Mouse (Mus musculus) heart, adult 2 months (tissue): Measurements from ENCODE around the gene Gm44965.

ENCODE experiments used
- CTCF ChIP-seq: fragments of 200-600 bp; IDR thresholded peaks from 2 replicates; pipeline ENCODE4 v1.8.1; 2022; ENCODE audit warnings: antibody characterized with exemption, mild to moderate bottlenecking, moderate library complexity
- POLR2A ChIP-seq: fragments of 200-500 bp; IDR thresholded peaks from 2 replicates; pipeline ENCODE4 v1.6.1; 2011; ENCODE audit warnings: mild to moderate bottlenecking, low read depth, low read length, control low read depth; ENCODE audit not compliant: insufficient read depth

DNA sequence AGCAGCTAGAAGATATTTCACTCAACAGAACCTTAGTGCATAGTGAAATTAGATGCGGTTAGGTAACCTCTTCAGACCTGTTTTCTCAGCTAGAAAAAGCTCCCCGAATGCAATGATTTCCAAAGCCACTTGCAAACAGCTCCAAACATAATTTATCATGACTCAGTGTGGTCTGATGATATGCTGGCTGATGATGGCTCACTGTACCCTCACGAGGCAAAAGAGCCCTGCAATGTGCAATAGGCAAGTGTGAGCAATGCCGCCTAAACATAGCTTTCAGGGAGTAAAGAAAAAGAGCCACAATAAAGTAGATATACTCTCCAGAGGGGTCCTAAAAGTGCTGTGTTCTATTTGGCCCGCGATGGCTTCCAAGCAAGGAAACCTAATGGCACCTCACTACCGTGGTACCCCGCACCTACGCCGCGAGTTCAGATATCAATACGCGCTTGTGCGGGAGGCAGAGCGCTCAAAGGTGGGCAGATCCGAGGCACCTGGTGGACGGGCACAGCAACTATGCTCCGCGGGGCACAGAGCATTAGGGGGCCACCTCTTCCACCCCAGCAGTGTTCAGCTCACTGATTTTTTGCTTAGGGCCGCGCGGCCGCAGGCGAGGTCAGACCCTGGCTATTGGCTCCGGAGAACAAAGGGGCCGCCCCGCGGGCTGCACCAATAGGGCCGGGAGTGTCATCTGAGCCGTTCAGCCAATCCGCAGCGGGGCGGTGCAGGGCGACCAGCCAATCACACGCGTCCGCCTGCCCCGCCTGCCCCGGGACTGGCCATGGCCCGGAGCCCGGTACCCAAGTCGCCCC is 7.7 kb downstream of the Gm44965 start, which contains the start of gene Zfp775:
- peak; percentile 84 for TF ChIP-seq POLR2A
- 0 out of 2 replicates have a peak, but pooled peaks have one; percentile 18 for TF ChIP-seq CTCF
